Mouse (Mus musculus) monocyte, adult 5-6 weeks (primary cell): ENCODE results near the gene Gigyf1. TPM values are rescaled to one million over a fixed set of nuclear protein-coding genes. Genes with fewer than 3 reads are reported as not detected.

ENCODE experiments used
- ATAC-seq: fragments of 153-309, 156-312 bp; replicated peaks from 2 replicates; pipeline ENCODE4 v1.8.0; 2017; ENCODE audit warnings: mild to moderate bottlenecking; ENCODE audit not compliant: low TSS enrichment, insufficient number of reproducible peaks, severe bottlenecking, poor library complexity, low FRiP score
- total RNA-seq: library from RNA; stranded (forward); fragments of 200-1000, 200-491, 200-594 nt; gene quantifications from 3 replicates; pipeline ENCODE4 v1.2.3, GENCODE M21; 2017

Gigyf1 gene
- total RNA-seq, 1 experiment from 2014 or later = 12.0 TPM

- ATAC-seq = no peak
Measured at GRCm38 (mm10) chr5:137512847-137513794, 5.2 kb upstream of the Gigyf1 start.

GRCm38 (mm10) chr5:137513951-137514721 lies 4.2 kb upstream of the Gigyf1 start:
- no peak for ATAC-seq

- no peak for ATAC-seq
Measured at GRCm38 (mm10) chr5:137514811-137515210, 3.5 kb upstream of the Gigyf1 start.

- no peak for ATAC-seq
Measured at GRCm38 (mm10) chr5:137519691-137520550, 1.6 kb downstream of the Gigyf1 start.

GRCm38 (mm10) chr5:137521861-137522260 lies 3.5 kb downstream of the Gigyf1 start:
- ATAC-seq = no peak

GRCm38 (mm10) chr5:137522711-137523110 lies 4.4 kb downstream of the Gigyf1 start:
- no peak for ATAC-seq

GRCm38 (mm10) chr5:137523396-137524250 lies 5.3 kb downstream of the Gigyf1 start:
- no peak for ATAC-seq

- ATAC-seq = no peak
Measured at GRCm38 (mm10) chr5:137524251-137524515, 5.8 kb downstream of the Gigyf1 start.

GRCm38 (mm10) chr5:137524671-137525070 lies 6.3 kb downstream of the Gigyf1 start:
- ATAC-seq = no peak

- no peak for ATAC-seq
Measured at GRCm38 (mm10) chr5:137525511-137525910, 7.2 kb downstream of the Gigyf1 start.

- ATAC-seq = no peak
Measured at GRCm38 (mm10) chr5:137526192-137526936, 8.0 kb downstream of the Gigyf1 start.

GRCm38 (mm10) chr5:137527413-137527812 lies 9.1 kb downstream of the Gigyf1 start:
- no peak for ATAC-seq

GRCm38 (mm10) chr5:137528247-137528968 lies 10.1 kb downstream of the Gigyf1 start:
- ATAC-seq = no peak

GRCm38 (mm10) chr5:137529221-137529995 lies 11.1 kb downstream of the Gigyf1 start:
- ATAC-seq = no peak

- no peak for ATAC-seq
Measured at GRCm38 (mm10) chr5:137530075-137530474, 11.7 kb downstream of the Gigyf1 start.
